Mouse (Mus musculus) MEL (cell line): ENCODE data around the gene Ccdc96.

Experiments
- CTCF ChIP-seq, 3 experiments: IDR thresholded peaks in 2 of 3; conservative IDR thresholded peaks in 1 of 3; 2 replicates each; pipeline ENCODE4 v1.5.1; 2011 to 2012; ENCODE audit warnings: low read length in 3 of 3, low read depth in 2 of 3, mild to moderate bottlenecking in 2 of 3, improper control_type of control experiment in 1 of 3, inconsistent platforms in 1 of 3, mixed read lengths in 1 of 3, moderate library complexity in 1 of 3; ENCODE audit not compliant: control insufficient read depth in 1 of 3, insufficient read depth in 1 of 3, poor library complexity in 1 of 3, severe bottlenecking in 1 of 3
- ELF1 ChIP-seq: IDR thresholded peaks from 2 replicates; pipeline ENCODE4 v1.6.1; 2014; ENCODE audit warnings: low read depth, mild to moderate bottlenecking, inconsistent platforms, low read length, improper control_type of control experiment, moderate library complexity
- POLR2A ChIP-seq, 2 experiments: IDR thresholded peaks; 2 replicates each; pipeline ENCODE4 v1.6.1; 2011 to 2012; ENCODE audit warnings: low read length in 2 of 2, mild to moderate bottlenecking in 2 of 2, control low read depth in 1 of 2, improper control_type of control experiment in 1 of 2, low read depth in 1 of 2, moderate library complexity in 1 of 2; ENCODE audit not compliant: control insufficient read depth in 1 of 2, insufficient read depth in 1 of 2, poor library complexity in 1 of 2
- RCOR1 ChIP-seq: IDR thresholded peaks from 2 replicates; pipeline ENCODE4 v1.6.1; 2012; ENCODE audit warnings: low read depth, mild to moderate bottlenecking, inconsistent platforms, low read length, improper control_type of control experiment

DNA sequence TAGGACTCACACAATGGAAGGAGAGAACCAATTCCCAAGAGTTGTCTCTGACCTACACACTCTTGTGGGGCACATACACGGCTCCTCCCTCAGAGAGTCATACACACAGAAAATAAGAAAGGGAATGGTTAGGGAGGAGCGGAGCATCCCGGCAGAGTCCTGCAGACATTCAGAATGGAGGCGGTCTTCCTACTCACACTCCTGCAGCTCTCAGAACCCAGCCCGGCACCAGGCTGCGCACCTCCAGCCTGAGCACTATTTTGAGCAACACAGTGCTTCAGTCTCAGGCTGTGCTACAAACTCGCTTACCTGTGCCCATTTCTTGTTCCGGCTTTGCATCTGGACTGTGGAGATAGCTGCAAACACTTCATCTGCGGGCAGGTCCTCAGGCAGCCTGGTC lies 10.3 kb downstream of the Ccdc96 start:
- TF ChIP-seq POLR2A (IDR thresholded peaks at IDR 0.05; ENCODE audit: control insufficient read depth in 1 of 2, insufficient read depth in 1 of 2, low read depth in 1 of 2, low read length in 2 of 2, poor library complexity in 1 of 2), result no peak
- no peak for TF ChIP-seq RCOR1
- TF ChIP-seq ELF1, result no peak
- TF ChIP-seq CTCF (IDR thresholded peaks at IDR 0.05 in 2 of 3, conservative IDR thresholded peaks at IDR 0.05 in 1 of 3; ENCODE audit: control insufficient read depth in 1 of 3, insufficient read depth in 1 of 3, low read depth in 2 of 3, low read length in 3 of 3, poor library complexity in 1 of 3, severe bottlenecking in 1 of 3), result no peak
